Mouse (Mus musculus) embryonic fibroblast, embryonic 13.5 days (primary cell): ENCODE results near the gene Pcgf1.

ENCODE experiments used
- CTCF ChIP-seq: IDR thresholded peaks from 2 replicates; pipeline ENCODE4 v1.5.1; 2011; ENCODE audit warnings: mild to moderate bottlenecking, control low read depth, low read length, moderate library complexity, borderline replicate concordance; ENCODE audit not compliant: insufficient read depth
- POLR2A ChIP-seq: IDR thresholded peaks from 2 replicates; pipeline ENCODE4 v1.6.1; 2011; ENCODE audit warnings: low read depth, mild to moderate bottlenecking, control low read depth, low read length, moderate library complexity

GRCm38 (mm10) chr6:83057790-83058189 is 19.9 kb upstream of the Pcgf1 start, which contains the start of gene Dqx1:
- TF ChIP-seq POLR2A (no peak), CTCF (no peak)
